Mouse (Mus musculus) frontal cortex, postnatal 25 days (tissue): ENCODE measurements around the gene Btg3.

Experiments
- DNase-seq, 2 experiments: peaks; one replicate each; pipeline ENCODE4 v3.0.0; 2022; ENCODE audit warnings: low spot score in 2 of 2

Btg3 gene

GRCm38 (mm10) chr16:78301183-78301830, 75.7 kb downstream of the Btg3 start, which contains the start of gene Cxadr:
Gene Cxadr (plus strand): TSS chr16:78301489.
- peak; percentile 43 to 62 for DNase-seq

GRCm38 (mm10) chr16:78296114-78296513, 80.9 kb downstream of the Btg3 start:
- DNase-seq = no peak

GRCm38 (mm10) chr16:78295601-78296000, 81.4 kb downstream of the Btg3 start:
- DNase-seq = no peak

- DNase-seq = no peak
Observed at GRCm38 (mm10) chr16:78294606-78295275, 82.3 kb downstream of the Btg3 start.

- no peak for DNase-seq
Observed at GRCm38 (mm10) chr16:78294051-78294450, 82.9 kb downstream of the Btg3 start.

GRCm38 (mm10) chr16:78283231-78283630, 93.8 kb downstream of the Btg3 start:
- no peak for DNase-seq
